Mouse (Mus musculus): ENCODE data around the gene Det1. TPM values are rescaled to one million over a fixed set of nuclear protein-coding genes. Genes with fewer than 3 reads are reported as not detected.

Gene Det1
- 10 to 100 TPM; 21.9 to 22.3 TPM for total RNA-seq (2021)
- long read RNA-seq, experiment 1, transcript Det1-201 (5 exons, 2,269 nt) = major isoform, 8 of 47 reads
- long read RNA-seq, experiment 1, partial matches to known transcripts = 1 of 47 reads
- long read RNA-seq, experiment 1, other reads (novel, unspliced or antisense) = 38 of 47 reads
- long read RNA-seq, experiment 2, partial matches to known transcripts = 8 of 40 reads
- long read RNA-seq, experiment 2, other reads (novel, unspliced or antisense) = 28 of 40 reads

DNA sequence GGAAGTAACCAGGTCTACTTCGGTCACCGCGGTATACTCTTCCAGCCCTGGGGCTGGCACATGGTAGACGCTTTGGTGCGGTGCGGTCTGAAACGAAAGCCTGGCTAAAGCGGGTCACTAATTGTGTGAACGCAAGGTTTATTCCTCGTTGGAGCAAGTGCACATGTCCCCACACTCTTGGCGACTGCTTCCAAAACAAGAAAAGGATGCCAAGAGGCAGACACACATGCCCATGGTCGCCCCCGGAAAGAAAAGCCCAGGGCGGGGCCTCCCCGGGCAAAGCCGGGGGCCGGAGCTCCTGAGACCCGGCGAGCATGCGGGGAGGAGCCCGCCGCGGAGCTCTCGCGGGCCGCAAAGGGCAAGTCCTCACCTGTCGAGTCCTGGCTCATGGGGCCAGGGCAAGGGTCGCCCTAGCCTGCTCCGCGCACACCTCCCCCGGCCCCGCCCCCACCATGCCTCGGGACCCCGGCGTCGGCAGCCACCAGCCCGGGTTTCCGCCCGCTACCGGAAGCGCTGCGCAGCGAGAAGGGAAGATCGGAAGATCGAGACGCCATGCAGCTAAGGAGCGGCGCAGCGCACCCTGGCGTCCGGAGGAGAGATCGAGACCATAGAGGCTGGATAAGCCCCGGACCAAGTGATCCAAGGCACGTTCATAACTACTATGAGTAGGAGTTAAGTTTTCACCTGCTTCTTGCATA is at the start of gene Det1:
TSS of gene Det1 (minus strand) at position 527 of the 698 bp plus-strand sequence.
- DNase-seq (ENCODE audit: low spot score) = peak; percentile 88

DNA sequence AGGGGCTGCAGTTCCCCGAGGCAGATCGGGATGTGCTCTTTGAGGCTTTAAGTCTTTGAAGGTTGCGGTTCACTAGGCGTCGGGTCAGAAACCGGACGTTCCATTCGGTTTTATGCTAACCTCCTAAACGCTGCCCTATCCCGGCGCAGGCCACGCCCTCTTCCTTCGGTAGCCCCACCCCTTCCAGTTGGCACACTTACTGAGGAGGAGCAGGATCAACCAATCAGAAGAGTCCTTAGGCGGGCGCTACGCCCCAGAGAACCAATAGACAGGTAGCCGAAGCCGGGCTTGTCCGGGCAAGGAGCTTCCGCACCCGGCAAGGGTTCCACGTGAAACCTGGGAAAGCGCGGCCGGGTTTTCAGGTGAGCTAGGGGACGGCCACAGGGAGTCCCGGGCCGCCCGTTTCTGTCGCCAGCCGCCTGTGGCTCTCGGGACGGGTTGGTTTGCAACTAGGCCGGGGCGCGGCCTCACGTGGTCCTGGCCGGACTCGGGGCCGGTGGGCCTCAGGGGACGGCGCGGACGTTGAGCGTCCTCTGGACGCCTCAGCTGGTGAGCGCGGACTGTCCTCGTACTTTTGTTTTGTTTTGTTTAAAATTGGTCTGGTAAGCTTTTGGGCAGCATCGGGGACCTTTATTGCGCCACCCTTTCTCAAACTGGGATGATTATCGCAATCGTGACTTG is 48.7 kb upstream of the Det1 start, which contains the start of gene Aen:
TSS of gene Aen (plus strand) at position 202 of the 681 bp plus-strand sequence.
- DNase-seq (ENCODE audit: low spot score) = peak; percentile 99

GRCm38 (mm10) chr7:78895021-78895652 is 48.1 kb upstream of the Det1 start:
- no peak for DNase-seq (ENCODE audit: low spot score)

GRCm38 (mm10) chr7:78893917-78894316 is 46.9 kb upstream of the Det1 start:
- DNase-seq (ENCODE audit: low spot score) = no peak

GRCm38 (mm10) chr7:78890641-78891040 is 43.6 kb upstream of the Det1 start:
- DNase-seq (ENCODE audit: low spot score) = peak; percentile 78

DNA sequence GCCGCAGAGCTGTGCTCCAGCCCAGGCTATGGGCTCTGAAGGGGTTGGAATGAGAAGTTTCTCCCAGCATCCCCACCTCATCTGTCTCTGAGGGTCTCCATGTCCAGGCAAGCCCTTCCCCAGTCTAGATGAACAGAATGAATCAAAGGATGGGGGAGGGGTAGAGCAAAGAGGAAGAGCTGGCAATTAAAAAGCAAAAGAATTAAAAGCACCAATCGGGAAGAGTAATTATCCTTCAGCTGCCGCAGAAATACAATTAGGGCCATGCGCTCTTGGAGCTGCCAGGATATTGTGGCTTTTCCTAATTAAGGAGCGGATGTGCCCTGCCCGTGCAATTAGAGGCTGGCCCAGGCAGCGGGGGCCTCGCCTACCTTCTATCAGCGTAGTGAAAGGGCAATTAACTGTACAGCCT is 40.4 kb upstream of the Det1 start:
- no peak for DNase-seq (ENCODE audit: low spot score)

- no peak for DNase-seq (ENCODE audit: low spot score)
These were observed 39.4 kb upstream of the Det1 start for GRCm38 (mm10) chr7:78886496-78886895.

DNA sequence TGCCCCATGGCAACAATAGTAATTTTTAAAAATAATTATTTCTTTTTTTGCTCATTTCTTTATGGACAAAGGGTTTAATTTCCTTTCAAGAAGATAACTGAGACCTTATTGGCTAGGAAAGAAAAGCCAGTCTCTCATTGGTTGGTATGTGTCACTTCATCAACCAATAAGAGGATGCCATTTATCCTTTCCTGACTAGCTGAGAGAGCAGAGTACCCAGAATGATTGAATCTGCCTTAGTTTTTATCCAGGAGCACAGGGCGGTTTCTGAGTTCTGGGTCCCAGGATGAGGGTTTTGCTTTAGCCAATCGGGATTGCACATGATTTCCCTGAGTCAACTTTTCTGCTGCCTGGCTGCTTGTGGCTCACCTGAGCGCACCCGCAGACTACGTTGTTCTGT is 38.3 kb upstream of the Det1 start:
- DNase-seq (ENCODE audit: low spot score) = no peak

GRCm38 (mm10) chr7:78884139-78884538 is 37.1 kb upstream of the Det1 start:
- no peak for DNase-seq (ENCODE audit: low spot score)

GRCm38 (mm10) chr7:78883726-78884060 is 36.6 kb upstream of the Det1 start:
- DNase-seq (ENCODE audit: low spot score) = no peak

- no peak for DNase-seq (ENCODE audit: low spot score)
These were observed 36.1 kb upstream of the Det1 start for GRCm38 (mm10) chr7:78883016-78883725.

GRCm38 (mm10) chr7:78882469-78882837 is 35.4 kb upstream of the Det1 start:
- DNase-seq (ENCODE audit: low spot score) = no peak

DNA sequence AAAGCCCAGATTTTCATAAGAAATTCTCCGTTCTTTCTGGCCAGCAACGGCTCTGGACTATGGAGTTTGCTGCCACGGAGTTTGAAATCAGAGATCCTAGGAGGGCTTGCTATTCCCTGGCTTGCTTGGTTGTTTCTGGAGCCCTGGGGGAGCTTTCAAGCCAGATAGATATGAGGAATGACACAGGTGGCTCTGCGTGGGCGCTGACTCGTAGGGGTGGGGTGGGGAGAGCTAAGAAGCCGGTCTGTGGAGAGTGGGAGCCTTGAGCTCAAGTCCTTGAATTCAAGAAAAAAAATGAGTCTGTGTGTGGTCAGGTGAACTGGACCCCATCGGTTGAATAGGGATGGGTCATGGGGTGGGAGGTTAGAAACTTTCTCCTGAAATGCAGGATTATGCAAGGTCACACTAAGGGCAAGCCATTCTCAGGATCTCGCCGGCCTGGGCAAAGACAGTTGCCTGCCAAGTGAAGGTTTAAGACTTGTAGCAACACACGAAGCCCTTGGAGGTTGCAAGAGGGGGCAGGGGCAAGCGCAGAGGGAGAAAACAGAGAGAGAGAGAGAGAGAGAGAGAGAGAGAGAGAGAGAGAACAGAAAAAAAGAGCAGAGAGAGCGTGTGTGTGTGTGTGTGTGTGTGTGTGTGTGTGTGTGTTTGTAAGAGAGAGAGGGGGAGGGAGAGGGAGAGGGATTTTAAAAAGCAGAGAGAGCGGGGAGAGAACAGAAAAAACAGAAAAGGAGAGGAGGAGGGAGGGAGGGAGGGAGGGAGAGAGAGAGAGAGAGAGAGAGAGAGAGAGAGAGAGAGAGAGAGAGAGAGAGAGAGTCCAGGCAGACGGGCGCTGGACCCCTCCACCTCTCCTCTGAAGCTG is 34.8 kb upstream of the Det1 start:
- DNase-seq (ENCODE audit: low spot score) = no peak

- DNase-seq (ENCODE audit: low spot score) = no peak
These were observed 25.8 kb upstream of the Det1 start for GRCm38 (mm10) chr7:78872831-78873230.

DNA sequence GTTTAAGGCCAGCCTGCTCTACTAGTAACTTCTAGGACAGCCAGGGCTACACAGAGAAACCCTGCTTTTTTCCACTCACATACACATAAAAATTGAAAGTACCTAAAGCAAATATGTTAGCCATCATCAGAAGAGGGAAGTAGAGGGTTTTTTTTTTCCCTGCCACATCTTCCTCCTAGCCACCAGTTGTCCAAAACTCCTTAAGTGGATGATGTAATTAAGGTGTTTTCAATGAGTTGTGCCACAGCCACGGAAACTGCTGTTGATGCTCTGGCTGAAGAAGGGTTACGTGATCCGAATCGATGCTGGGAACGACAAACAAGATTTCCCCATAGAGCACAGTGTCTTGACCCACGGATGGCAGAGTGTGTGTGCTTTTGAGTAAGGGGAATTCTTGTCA is 25.3 kb upstream of the Det1 start:
- DNase-seq (ENCODE audit: low spot score) = no peak

DNA sequence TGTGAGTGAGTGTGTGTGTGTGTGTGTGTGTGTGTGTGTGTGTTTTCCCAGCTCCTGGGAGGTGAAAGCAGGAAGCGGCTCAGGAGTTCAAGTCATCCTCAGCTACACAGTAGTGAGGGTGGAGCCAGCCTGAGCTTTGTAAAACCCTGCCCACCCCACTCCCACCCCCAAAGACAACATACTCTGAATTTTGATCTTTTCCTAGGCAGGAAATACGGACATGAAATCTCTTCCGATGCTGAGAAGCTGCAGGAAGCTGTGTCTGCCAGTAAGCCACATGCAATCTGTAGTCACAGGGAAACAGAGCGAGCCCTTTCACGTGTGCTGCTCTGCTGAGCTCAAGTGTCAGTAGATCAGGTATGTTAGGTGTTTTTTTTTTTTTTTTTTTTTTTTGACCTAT is 21.7 kb upstream of the Det1 start:
- no peak for DNase-seq (ENCODE audit: low spot score)

- no peak for DNase-seq (ENCODE audit: low spot score)
These were observed 18.3 kb upstream of the Det1 start for GRCm38 (mm10) chr7:78865212-78865949.

DNA sequence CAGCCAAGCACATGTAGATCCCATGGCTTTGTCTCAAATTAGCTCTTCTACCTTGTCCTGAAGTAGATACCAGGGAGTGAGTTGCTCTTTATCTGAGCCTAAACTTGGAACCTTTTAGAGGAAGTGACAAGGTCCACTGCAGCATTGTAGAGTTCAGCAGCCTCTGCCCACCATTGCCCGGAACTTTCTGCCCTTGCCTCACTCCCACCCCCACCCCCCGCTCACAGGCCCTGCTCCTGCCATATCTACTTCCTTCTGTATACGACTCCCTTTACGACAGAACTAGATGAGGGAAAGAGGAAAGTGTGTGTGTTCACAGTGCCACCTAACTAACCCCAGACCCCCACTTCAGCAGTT is 17.4 kb upstream of the Det1 start:
- no peak for DNase-seq (ENCODE audit: low spot score)

- no peak for DNase-seq (ENCODE audit: low spot score)
These were observed 16.9 kb upstream of the Det1 start for GRCm38 (mm10) chr7:78863796-78864445.
